Mouse (Mus musculus): ENCODE results near the gene Gyg.

The Gyg gene

DNA sequence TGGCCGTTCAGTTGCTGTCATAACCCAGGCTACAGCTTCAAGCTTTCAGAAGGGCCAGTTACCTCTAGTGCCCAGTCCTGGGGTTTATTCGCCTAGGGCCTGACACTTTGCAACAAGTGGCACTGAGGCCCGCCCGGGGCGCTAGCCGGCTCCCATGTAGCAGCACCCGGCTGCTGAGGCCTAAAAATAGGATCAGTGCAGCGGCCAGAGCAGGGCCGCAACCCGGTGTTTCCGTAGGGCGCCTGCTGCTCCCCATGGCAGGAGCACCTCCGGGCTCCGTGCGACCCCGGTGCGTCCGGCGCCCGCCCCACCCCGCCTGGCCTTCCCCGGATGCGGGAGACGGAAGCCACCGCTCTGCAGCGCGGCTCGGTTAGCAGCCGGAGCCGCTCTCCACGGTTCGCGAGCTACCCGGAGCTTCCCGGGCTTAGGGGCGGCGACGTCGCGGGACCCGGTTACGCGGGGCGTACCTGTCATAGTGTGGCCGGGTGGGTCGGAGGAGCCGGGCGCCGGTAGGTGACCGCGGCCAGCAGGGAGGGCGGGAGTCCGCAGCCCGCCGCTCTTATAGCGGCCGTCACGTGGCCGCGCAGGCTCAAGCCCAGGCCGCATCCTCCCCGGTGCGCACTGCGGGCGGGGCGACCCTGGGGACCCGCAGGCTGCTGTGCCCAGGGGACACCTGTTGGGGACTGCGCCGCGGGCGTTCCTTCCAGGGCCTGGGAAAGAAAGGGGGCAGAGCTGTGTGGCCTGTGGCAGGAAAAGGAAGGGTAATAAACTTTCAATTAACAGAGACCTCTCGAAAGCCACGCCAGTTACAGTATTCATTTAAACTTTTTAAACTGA lies at the start of gene Gyg:
Gyg (minus strand) TSS at position 787 of the 837 bp plus-strand sequence.
- DNase-seq (ENCODE audit: low spot score) = peak; percentile 45

GRCm38 (mm10) chr3:20198869-20199268 lies 43.8 kb upstream of the Gyg start:
- peak; percentile 38 for DNase-seq (ENCODE audit: low spot score)

DNA sequence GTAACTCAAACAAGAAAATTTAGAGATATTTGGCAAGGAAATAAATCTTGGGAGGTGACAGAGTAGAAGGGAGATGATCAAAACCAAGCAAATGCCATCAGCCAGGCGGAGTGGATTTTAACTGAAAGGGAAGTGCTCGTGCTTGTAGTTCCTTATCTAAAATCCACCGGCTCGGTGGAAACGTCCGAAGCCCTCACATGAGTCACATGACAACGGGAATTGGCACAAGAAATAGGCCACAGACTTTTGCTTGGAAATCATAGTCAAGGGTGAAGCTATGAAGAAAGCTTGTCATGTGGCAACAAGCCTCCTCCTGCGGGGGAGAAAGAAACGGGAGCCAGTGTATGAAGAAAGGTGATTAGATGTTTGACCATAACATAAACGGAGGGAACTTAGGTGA lies 42.8 kb upstream of the Gyg start:
- peak; percentile 5 for DNase-seq (ENCODE audit: low spot score)

- no peak for DNase-seq (ENCODE audit: low spot score)
These were observed 34.0 kb upstream of the Gyg start for GRCm38 (mm10) chr3:20188976-20189675.

GRCm38 (mm10) chr3:20172394-20172793 lies 17.3 kb upstream of the Gyg start:
- DNase-seq (ENCODE audit: low spot score) = no peak

GRCm38 (mm10) chr3:20167487-20167886 lies 12.4 kb upstream of the Gyg start:
- DNase-seq (ENCODE audit: low spot score) = no peak

DNA sequence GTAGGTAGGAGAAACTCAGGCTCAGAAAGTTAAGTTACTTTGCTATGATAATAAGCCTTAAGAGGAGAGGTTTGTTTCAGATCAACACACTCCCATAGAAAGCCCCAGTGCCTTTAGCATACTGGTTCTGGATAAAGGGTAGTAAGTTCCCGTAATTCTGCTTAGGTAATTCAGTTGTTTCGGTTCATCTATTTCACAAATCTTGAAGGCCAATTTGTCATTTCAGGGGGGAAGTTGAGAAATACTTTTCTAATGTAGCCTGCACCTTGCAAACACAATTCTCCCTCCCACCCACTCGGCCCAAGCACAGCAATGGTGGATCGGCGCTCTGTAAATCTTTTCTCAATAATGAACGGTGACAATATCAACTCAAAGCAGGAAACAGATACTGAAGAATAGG lies 359 bp upstream of the Gyg start:
- DNase-seq (ENCODE audit: low spot score) = no peak

GRCm38 (mm10) chr3:20151651-20152050 lies 3.5 kb downstream of the Gyg start:
- DNase-seq (ENCODE audit: low spot score) = no peak

- DNase-seq (ENCODE audit: low spot score) = no peak
These were observed 4.6 kb downstream of the Gyg start for GRCm38 (mm10) chr3:20150511-20150910.

DNA sequence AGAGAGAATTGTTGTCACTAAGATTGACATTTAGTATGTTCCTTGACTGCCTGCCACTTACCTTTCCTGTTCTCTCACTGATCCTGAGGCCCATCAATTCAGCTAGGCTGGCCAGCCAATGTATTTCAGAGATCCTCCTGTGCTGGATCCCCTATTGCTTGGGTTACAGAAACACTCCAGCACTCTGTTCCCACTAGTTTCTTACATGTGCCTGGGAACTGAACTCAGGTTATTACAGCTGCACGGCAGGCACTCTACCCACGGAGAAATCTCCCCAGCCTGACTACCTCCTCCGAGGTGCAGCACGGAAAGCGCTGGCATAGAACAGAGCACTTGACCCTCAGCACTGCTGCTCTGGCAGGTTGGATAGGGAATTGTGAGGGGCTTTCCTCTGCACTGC lies 7.5 kb downstream of the Gyg start:
- DNase-seq (ENCODE audit: low spot score) = no peak

GRCm38 (mm10) chr3:20146884-20147395 lies 8.2 kb downstream of the Gyg start:
- DNase-seq (ENCODE audit: low spot score) = no peak

- no peak for DNase-seq (ENCODE audit: low spot score)
These were observed 9.4 kb downstream of the Gyg start for GRCm38 (mm10) chr3:20145696-20146113.

DNA sequence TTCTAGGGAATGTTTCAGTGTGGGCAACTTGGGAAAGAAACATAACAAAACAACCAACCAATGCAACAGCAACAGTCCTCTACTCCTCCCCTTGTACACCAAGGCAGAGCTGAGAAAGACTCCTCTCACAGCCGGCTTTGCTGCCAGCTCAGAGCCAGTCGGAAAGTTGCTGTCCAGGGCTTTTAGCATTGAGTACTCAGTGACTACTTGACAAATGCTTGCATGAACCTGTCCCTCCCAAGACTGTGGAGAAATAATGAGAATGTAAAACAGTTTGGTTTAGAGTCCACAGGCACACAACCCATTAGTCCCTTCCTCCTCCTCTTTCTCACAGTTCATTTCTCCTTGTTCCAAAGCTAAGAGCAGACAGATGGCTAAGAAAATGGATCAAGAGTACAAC lies 10.7 kb downstream of the Gyg start:
- no peak for DNase-seq (ENCODE audit: low spot score)

GRCm38 (mm10) chr3:20143726-20144125 lies 11.4 kb downstream of the Gyg start:
- no peak for DNase-seq (ENCODE audit: low spot score)

DNA sequence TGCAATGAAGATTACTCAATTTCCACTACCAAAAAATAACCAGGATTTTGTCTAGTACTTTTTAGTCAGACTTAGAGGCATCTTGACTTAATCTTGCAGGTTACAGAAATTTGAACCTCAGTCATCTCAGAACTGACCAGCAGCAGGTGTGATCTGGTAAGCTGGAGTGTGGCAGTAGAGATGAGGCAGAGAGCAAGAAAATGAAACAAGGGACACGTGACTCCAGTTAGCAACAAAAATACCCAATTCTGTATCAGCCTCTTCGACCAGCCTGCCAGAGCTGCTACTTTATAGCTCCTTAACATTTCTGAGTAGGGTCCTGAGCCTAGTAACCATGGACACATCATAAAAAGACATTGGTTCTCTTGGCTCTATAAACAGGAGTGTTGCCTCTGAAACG lies 12.5 kb downstream of the Gyg start:
- no peak for DNase-seq (ENCODE audit: low spot score)

DNA sequence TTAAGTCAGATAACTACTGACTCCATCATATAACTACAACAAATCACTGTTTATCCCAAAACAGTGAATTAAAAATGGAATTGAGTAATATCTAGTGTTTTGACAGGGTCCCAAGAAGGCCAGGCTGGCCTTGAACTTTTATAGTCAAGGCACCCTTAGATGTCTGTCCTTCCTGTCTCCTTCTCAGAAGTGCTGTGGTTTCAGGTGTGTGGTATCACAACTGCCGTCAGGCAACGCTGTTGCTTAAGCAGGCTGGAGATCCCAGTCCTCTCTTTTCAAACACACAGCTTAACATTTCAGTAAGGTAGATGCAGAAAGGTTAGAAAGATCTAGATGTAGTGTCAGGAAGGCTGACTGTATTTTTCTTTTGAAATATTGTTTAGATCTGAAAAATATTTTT lies 13.0 kb downstream of the Gyg start:
- no peak for DNase-seq (ENCODE audit: low spot score)

DNA sequence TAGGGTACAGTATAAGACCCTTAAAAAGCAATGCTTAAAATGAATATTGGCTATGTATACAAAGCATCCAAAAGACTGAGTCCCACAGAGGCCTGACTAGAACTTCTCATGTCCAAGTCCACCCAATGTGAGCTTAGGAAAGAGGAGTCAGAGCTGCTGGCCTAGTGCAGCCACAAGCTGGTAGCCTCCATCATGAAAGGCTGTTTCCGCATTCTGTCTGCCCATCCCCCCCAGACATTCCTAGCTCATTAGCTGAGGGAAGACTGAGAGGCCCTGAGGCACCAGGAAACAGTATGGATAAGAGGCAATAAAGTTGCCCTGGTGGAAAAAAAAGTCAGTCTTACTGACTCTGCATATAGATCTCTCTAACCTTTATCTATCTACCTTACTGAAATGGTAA lies 13.4 kb downstream of the Gyg start:
- DNase-seq (ENCODE audit: low spot score) = no peak

- no peak for DNase-seq (ENCODE audit: low spot score)
These were observed 13.9 kb downstream of the Gyg start for GRCm38 (mm10) chr3:20141240-20141639.

- no peak for DNase-seq (ENCODE audit: low spot score)
These were observed 18.1 kb downstream of the Gyg start for GRCm38 (mm10) chr3:20136868-20137581.

DNA sequence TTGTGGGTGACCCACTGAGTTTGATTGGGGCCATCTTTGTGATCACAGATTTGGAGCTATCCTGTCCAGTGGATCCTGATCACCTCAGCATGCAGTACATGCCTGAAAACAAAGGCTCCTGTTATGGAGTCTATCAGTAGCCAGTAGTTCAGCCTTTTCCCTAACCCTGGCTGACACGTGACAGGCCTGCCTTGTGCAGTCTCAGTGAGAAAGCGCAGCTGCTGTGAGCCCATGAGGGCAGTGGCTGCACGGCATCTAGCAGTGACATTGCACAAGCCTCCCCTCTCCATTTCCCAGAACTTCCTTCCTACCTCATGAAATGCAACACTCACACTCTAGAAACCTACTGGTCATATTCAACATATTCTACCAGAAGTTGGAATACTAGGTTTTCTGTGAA lies 20.6 kb downstream of the Gyg start:
- DNase-seq (ENCODE audit: low spot score) = no peak

- DNase-seq (ENCODE audit: low spot score) = no peak
These were observed 21.4 kb downstream of the Gyg start for GRCm38 (mm10) chr3:20133745-20134144.

- DNase-seq (ENCODE audit: low spot score) = no peak
These were observed 22.4 kb downstream of the Gyg start for GRCm38 (mm10) chr3:20132731-20133130.

DNA sequence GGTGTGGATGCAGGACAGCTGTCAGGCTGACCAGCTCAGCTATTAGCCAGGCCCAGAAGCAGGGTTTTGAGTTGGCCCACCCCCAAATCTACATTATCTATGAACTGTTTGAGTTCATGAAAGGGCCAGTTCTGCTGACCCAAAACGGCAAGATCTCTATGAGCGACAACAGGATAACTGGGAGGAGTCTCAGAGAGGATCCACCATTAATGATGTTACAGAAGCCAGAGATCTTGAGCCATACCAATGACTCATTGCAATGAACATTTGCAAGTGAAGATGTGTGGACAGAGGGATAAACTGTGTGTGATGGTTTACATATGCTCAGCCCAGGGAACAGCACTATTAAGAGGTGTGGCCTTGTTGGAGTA lies 23.8 kb downstream of the Gyg start:
- no peak for DNase-seq (ENCODE audit: low spot score)
